Mouse (Mus musculus): ENCODE results near the gene Pgk2. TPM values are rescaled to one million over a fixed set of nuclear protein-coding genes. Genes with fewer than 3 reads are reported as not detected.
"Not testable (repeated sequence)": the region's sequence is repeated elsewhere in the genome, so short reads cannot be mapped to it uniquely, and the experiment has no call there.

Gene Pgk2
- not detected for total RNA-seq (2021)
- long read RNA-seq, experiment 1 = 0 reads
- long read RNA-seq, experiment 2 = 0 reads

- DNase-seq = no peak
Measured at GRCm38 (mm10) chr17:40208540-40208939, at the start of gene Pgk2. Gene Pgk2, minus strand, starts transcription at chr17:40208640.

DNA sequence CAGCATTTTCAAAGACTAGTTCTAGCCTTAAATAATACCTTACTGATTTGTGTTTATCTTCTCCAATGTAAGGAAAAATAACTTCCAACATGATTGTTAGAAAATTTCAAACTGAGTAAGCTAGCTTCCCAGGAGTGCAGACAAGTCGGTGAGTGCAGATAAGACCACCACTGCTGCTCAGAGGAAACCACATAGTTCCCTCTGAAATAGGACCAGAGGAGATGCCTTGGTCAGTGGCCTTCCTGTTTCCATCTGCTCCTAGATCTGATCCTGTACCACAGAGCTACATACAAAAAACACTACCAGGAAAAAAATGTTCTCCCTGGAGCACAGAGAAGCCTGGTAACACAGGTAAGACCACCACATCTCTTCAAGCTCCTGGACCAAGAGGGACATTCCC lies 44.0 kb upstream of the Pgk2 start:
- DNase-seq = no peak

- no peak for DNase-seq
Measured at GRCm38 (mm10) chr17:40242135-40242534, 33.7 kb upstream of the Pgk2 start, which contains the start of gene Crisp3. Gene Crisp3, minus strand, starts transcription at chr17:40242288.

GRCm38 (mm10) chr17:40201803-40202202 lies 6.6 kb downstream of the Pgk2 start:
- DNase-seq = not testable (repeated sequence)

GRCm38 (mm10) chr17:40190192-40190591 lies 18.2 kb downstream of the Pgk2 start:
- DNase-seq = not testable (repeated sequence)

DNA sequence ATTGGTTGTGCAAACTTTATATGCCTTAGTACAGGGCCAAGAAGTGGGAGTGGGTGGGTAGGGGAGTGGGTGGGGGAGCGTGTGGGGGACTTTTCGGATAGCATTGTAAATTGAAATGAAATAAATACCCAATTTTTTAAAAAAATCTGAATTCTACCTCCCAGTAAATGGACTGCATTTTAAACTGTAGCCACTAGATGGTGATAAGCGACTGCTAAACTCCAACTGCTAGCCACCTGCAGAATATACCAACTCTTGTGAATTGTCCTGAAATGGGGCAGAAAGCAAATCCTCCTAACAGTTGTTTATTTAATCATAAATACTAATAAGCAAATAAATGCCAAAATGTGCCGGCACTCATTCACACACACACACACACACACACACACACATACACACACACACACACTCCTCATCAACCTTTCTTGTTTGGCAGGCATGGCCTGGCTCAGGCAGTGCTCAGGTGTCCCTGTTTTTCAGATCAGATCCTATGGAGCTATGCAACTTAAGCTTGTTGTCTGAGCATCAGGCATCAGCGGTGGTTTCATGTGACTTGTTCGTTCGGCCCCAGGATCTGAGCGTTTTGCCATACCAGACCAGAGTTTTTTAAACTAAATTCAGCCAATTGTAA lies 50.6 kb downstream of the Pgk2 start:
- DNase-seq = not testable (repeated sequence)

Other genes starting within 250 kb of the Pgk2 start
- not detected for gene AC192777.2, start 113.2 kb downstream of the Pgk2 start, total RNA-seq (2021)
- not detected for gene Crisp3, start 33.6 kb upstream of the Pgk2 start, total RNA-seq (2021)
- gene Crisp1, start 110.6 kb upstream of the Pgk2 start, total RNA-seq (2021) = not detected

All from gastrocnemius, postnatal 10 days (tissue).